Mouse (Mus musculus): ENCODE measurements around the gene Sh3tc1.

Gene Sh3tc1

DNA sequence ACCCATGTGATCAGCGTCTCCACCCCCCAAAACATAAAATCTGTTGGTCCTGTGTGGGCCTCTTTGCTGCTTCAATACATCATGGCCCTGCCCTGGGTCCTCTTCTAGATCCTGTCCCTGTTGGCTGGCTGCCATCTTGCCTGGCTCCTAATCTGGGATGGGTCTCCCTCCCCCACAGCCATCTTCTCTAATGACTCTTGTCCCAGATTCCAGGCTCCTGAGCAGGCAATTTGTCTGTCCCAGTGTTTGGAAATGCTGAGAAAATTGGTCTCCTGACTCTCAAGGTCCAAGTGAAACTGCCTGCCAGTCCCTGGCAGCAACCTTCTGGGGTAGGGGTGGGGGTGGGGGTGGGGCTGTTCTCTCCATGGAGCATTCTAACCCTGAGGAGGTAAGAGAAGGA, 19.9 kb downstream of the Sh3tc1 start:
- no peak for DNase-seq (ENCODE audit: low spot score)

DNA sequence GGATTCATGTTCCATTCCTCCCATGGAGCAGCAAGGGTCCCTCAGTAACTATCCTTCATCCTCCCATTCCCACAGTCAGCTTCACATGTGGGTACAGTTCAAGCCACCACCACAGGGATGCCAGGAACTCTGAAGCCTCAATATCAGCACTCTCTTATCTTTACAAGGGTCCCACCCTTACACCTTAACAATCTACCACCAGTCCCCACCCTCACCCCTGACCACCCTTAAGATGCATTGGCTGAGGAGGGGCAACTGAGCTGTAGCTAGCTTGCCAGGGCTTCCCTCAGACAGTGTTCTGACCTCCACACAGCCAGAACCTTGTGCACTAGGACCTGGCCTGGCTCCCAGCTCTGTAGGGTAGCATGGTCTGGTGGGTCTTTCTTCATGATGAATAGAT, 20.4 kb downstream of the Sh3tc1 start:
- DNase-seq (ENCODE audit: low spot score): no peak

DNA sequence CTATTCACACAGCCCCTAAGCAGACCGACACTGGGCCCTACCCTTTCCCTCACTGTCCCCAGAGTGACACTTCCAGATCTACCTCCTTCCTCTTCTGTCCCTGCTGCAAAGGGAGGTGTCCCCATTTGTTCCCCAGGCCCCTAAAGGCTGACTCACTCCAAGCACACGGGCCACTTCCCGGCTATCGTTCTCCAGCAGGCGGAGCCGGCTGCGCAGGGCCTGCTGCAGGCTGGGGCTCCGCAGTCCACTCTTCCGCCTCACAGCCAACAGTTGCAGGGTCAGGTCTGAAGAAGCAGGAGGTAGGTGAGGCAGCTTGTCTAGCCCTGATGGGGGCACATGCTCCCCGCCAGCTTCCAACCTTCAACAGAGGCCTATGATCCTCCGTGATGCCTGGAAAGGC, 21.0 kb downstream of the Sh3tc1 start:
- no peak for DNase-seq (ENCODE audit: low spot score)

DNA sequence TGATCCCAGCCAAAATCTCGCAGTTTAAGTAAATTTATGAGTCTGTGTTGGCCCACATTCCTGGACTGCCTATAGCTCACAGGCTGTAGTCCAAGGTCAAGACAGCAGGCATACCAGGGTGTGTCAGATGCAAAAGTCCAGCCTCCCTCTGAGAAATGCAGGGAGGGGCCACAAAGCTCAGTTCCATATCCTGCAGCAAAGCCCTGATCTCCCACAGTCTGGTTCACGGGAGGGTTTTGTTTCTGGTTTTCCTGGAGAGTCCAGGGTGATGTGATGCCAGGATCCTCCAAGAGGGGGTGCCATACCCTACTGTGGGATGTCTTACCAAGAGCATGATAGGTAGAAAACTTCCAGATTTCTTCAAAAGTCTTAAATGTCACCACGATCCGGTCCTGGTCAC, 21.8 kb downstream of the Sh3tc1 start:
- DNase-seq (ENCODE audit: low spot score): no peak

DNA sequence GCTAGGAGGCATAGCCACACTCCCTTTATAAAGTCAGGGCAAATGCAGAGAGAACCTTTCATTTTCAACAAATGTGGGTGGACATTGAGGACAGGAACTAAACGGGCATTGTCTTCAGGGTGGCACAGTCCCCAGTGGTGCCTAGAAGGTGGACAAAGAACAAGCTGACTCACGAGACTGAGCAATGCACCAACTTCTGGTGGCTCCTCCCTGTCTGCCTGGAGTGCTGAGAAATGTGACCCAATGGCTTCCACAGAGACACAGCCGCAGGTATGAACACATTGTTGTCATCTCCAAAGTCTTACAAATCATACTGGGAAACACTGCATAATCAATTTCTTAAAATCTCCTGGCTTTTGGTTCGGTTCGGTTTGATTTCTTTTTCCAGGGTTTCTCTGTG, 22.3 kb downstream of the Sh3tc1 start:
- no peak for DNase-seq (ENCODE audit: low spot score)

DNA sequence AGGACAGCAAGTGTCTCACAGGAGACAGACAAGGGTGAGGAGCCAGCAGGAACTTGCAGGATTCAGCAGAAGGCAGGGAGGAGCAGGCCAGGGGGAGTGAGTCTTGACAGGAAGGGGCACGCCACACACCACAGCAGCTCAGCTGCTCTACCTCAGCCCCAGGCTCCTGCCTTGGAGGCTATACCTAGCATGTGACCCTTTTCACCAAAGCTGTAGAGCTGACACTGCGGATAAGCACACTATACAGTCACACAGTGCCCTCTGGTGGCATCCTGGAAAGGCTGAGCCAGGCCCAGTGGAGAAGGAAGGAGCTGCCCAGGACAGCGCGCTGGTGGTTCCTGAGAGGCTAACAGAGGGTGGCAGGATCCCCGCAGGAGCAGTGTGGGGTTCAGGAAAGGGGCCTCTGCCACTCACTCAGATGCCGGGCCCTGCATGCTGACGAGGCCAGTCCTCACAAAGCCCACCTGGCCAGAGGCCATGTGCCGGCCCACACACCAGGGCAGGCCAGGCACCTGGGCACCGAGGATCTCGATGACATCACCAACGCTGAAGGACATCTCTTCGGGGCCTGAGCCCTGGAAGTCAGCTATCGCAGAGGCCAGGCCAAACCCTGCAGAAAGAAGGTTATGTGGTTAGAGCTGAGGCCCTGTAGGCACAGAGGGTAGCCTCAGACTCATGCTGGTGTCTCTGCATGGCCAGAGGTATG, 26.0 kb downstream of the Sh3tc1 start:
- no peak for DNase-seq (ENCODE audit: low spot score)

DNA sequence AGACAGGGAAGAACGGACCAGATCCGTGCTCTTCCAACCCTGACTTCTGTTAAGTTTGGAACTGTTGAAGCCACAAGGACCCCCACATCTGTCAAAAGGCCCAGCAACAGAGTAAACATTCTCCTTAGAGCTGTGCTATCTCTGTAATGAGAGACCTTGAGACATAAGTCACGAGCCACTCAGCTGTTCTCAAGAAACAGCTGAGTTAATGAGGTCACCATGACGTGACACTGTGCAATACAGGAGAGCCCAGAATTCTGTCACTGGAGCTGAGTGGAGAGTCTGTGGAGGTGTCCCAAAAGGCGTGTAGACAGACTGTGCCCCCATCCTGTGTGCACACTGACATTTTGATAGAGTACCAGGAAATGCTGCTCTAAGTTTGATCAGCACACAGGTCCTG, 27.3 kb downstream of the Sh3tc1 start:
- DNase-seq (ENCODE audit: low spot score): no peak

DNA sequence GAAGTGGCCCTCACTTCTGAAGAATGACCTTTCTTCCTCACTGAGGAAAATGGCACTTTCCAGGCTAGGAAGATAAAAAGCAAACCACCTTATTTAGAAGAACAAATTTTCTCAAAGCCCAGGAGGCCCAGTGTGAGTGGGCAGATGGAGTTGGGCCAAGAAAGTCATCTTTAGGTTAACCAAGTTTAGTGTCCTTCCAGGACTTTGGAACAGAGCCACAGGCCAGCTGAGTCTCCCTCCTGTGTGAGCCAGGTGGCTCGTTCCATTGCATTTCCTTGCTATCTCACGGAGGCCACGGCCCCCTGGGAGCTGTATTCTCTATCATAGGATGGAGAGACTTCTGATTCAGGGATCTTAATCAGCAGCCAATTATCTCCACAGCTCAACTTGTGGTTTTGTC, 28.9 kb downstream of the Sh3tc1 start:
- no peak for DNase-seq (ENCODE audit: low spot score)

DNA sequence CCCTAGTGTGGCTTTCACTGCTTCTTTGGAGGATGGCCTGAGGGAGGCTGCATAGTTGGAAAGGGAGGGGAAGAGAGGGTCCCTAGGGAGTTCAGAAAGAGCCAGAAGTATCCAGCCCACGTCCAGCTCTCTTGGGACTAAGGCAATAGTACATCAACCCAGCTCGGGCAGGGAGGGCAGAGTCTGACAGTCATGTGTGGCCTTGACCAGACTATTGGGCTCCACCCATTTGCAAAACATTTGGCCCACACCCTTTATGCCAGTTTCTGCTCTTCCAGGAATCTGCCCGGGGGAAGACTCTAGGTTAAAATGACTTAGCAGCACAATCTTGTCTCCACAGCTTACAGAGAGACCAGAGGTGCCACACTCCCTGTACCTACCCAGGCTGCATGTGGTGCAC, 29.3 kb downstream of the Sh3tc1 start:
- DNase-seq (ENCODE audit: low spot score): no peak

DNA sequence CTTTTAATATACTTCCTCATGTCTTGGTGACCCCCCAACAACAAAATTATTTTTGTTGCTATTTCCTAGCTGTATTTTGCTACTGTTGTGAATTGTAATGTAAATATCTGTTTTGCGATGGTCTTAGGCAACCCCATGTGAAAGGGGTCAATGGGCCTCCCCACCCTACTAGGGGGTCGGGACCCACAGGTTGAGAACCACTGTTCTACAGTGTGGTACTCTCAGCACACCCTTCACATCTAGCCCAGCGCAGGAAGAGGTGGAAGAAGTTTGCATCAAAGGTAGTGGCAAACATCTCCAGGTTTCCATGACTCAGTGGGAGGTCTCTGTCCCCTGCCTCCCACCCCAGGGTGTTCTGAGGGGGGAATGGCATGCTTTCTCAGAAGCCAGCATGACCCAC, 34.4 kb downstream of the Sh3tc1 start:
- DNase-seq (ENCODE audit: low spot score): no peak

DNA sequence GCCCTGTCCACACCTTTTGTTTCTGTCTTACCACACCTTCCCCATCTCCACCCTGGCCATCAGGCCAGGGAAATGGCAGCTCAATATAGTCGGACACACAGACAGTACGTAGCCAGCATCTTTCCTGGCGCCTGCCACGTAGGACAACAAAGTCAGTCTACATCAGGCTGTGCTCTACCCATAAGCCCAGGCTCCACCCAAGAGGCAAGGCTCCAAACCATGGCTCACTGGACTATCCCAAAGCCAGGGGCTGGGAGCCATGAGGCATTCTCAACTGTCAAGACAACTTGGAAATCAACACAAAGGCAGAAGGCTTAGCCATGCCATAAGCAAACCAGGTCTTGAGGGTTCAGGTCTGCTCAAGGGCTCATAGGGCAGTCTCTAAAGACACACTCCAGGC, 36.0 kb downstream of the Sh3tc1 start:
- no peak for DNase-seq (ENCODE audit: low spot score)

DNA sequence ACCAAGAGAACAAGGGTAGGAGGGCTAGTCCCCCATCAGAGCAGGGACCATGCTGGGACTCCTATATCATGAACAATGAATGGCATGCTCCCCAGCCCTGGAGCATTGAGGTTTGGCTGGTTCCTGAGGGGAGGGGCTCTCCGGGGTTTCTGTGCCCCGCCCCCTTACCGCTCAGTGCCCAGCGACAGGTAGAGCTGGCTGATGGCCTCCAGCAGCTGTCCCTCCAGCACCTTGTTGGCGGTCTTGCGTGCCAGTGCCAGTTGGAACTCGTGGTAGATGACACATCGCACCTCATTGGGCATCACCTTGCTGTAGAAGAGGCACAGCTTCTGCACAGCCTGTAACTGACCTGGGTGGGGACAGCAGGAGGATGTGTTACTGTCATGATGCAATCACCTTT, 36.6 kb downstream of the Sh3tc1 start:
- no peak for DNase-seq (ENCODE audit: low spot score)

DNA sequence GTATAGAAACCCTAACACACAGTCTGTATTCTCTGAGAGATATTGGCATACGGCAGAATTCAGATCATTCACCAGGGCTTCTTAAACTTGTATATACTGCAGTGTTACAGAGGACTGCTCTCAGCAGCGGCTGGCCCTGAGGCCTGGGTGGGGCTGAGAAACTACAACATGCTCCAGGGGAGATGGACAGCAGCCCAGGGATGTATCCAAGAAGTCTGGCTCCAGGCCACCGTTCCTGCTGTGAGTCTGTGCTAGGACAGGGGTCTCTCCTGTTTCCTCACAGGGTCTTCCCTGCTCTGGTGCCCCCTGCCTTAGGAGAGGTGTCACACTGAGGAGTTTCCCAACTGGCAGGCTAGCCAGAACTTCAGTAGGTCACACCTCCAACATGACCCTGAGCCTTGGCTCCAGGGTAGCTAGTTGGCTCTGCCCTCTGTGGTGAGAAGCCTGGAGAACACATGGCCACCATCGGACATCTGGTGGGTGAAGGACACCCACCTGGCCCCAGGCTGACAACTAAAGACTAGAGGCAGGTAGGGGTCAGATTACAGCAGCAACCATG, 37.1 kb downstream of the Sh3tc1 start:
- DNase-seq (ENCODE audit: low spot score): no peak

DNA sequence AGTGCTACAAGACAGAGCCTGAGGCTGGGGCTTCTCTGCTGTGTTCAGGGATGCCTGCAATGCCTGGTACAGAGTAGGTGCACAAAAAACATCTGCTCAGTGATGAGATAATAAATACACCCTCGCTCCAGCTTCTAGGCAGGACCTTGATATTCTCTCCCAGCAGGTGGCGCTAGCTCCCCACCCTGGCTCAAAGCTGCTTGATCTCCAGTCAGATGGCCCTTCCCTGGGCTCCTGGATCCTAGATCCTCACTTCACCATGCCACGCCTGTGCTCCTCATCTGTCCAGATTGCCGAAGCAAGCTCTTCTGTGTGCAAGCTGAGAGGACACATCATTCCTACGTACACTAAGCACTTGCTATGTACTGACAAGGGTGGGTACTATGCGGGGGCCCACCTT, 38.7 kb downstream of the Sh3tc1 start:
- peak; percentile 65 for DNase-seq (ENCODE audit: low spot score)

DNA sequence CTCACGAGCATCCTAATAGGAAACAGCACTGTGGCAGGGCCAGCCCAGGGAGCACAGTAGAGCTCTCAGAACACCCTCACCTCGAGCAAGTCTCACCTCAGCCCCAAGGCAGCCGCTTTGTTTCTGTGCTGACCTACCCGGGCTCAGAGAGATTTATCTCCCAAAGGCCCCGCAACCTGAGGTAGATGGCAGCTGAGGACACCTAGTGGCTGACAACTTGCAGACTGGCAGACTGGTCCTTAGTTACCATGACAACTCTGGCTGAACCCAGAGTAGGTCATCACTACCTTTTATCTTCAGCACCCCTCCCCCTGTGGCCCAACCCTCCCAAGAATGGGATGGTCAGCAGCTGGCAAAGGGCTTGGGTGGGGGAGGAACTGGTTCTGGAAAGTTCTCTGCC, 44.0 kb downstream of the Sh3tc1 start:
- DNase-seq (ENCODE audit: low spot score): no peak

DNA sequence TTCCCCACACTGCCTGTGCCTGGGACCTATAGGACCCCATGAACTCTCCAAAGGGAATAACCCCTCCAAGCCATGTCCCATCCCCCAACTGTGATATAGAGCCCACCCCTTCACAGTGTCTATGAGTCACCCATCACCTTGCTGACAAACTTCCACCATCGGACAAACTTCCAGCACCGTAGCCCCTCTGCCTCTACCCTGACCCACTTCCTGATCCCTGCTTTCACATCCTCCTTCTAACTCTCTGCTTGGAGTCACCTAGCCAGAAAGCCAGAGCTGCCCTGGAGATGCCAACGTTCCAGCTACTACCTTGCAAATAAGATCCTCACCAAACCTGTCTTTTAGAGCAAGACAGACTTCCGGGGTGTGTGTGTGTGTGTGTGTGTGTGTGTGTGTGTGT, 46.1 kb downstream of the Sh3tc1 start:
- DNase-seq (ENCODE audit: low spot score): no peak

DNA sequence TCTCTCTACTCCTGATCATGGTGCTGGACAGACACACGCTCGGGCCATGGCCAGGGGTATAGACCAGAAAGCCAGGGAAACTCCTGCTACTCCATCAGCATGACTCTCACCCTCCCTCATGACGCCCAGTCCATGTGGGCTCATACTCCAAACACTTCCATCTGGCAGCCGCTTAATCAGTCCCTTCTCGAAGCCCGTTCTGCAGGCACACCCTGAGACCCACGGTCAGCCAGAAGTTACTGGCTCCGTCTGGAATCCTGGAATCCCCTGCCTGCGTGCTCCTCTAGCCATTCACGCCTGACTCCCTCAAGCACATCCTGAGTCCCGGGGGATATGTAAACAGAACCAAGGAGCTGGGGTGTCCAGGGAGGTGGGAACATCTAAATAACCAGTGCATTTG, 48.5 kb downstream of the Sh3tc1 start:
- DNase-seq (ENCODE audit: low spot score): no peak

DNA sequence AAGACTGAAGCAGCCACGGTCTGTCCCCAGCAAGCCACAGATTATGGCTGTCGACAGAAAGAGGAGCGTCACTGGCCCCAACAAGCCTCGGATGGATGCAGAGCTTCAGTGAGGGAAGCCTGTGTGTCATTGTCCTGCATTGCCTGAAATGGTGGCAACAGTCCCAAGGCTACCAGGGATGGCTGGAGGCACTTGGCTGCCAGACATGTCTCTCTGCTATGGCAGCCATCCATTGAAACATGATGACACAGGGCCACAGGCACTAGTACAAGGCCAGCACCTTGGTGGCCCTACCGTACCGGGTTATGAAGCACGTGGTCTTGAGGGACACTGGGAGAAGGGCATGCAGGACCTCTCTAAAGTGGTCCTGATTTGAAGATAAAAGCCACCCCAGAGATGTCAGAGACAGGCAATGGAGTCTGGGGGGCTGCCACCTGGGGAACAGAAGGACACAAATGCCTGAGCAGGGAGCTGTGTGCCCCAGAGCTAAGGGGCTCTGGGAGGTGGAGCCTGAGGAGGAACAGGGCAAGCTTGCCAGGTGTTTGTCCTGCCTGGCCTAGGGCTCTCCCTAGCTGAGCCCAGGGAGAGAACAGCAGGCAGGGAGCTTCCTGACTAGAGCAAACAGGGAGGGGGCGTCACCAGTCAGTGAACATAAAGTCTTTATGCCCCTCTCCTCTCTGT, 49.2 kb downstream of the Sh3tc1 start:
- no peak for DNase-seq (ENCODE audit: low spot score)

DNA sequence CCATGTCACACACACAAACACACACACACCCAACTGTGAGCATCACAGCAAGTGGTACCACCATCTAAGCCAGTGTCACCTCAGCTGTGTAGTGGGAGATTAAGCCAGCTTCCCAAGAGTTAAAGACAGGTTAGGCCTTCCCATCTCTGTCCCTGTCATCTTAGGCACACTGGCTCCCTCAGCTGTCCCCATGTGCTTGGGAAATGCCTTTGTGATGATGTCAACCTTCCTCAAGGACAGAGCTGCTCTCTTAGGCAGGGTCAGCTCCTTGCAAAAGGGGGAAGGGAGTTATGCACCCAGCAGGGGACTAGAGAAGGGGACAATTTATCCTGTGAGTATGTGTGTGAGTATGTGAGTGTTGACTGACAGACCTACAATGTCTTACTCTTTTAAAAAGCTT, 50.4 kb downstream of the Sh3tc1 start:
- no peak for DNase-seq (ENCODE audit: low spot score)

DNA sequence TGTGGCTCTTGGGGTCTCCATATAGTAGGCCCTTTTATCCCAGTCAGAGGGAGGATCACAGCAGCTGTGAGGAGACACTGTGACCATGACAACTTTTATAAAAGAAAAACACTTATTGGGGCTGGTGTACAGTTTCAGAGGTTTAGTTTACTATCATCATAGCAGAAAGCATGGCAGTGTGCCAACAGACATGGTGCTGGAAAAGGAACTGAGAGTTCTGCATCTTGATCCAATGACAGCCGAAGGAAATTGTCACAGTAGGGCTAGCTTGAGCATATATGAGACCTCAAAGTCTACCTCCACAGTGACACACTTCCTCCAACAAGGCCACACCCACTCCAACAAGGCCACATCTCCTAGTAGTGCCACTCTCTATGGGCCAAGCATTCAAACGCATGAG, 50.9 kb downstream of the Sh3tc1 start:
- no peak for DNase-seq (ENCODE audit: low spot score)

DNA sequence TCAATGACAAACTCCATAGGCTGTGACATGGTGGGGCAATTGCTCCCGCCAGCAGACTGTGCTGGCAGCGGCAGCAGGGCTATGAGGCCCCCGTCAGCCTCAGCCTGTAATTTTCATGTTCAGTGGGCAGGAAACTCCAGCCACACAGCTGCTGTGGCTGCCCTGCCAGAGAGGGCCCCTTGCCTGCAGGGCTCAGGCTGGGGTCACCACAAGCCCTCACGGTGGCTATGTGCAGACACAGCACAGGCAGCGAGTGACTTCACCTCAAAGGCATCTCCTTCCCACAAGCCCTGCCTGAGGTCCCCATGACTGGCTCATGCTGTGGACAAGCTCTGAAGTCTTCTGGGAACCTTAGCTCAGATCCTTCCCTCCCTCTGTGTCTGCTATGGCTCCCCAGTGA, 52.7 kb downstream of the Sh3tc1 start:
- DNase-seq (ENCODE audit: low spot score): no peak

DNA sequence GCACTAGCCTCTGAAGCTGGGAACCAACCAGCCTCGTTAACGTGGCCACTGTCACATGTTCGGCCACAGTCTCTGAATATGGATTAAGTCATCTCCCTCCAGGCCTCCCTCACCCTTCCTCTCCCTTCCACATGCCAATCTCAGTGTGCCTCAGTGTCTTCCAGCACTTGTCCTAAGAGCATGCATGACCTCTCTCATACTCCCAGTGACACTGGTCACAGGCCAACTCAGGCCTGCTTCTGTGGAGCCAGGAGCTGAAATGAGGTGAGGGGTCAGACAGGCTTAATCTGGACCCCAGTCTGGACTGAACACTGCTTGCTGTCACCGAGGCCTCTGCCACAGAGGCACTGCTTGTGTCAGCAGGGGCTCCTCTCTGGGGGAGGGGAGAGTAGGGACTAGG, 53.5 kb downstream of the Sh3tc1 start:
- no peak for DNase-seq (ENCODE audit: low spot score)

DNA sequence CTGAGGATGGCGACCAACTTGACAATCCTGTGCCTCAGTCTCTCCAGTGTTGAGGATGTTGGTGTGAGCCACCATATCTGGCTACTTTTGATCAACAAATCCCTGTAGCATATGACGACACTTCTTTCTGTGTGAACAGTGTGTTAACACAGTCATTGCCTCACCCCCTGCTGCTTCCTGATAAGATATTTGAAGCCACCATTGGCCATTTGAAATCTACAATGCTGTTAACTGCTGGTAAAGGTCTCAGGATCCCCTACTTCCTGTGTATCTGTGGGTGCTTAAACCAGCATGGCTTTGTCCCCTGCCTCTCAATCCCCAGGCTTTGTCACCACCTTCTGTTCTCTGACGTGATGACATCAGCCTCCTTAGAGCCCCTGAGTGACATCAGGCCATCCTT, 54.7 kb downstream of the Sh3tc1 start:
- DNase-seq (ENCODE audit: low spot score): no peak

DNA sequence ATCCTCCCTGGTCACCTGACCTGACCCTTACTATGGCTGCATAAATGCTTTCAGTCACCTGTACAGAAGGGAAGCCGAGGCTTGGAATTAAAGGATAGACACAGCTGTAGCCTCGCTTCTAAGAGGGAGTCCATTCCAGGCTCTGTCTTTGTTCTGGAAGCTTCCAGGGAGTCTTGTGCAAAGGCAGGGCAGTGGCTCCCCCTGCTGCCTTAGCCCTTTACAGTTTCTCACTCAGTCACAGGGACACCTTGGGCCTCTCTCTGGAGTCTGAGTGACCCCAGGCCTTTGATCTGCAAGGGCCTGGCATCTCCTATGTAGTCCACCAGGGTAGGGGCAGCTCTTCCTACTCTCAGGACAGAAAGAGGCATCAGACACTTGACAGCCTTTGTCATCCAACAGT, 58.8 kb downstream of the Sh3tc1 start:
- no peak for DNase-seq (ENCODE audit: low spot score)

Measured in ovary, postnatal 10 days (tissue).